ENCODE assay signal across 25 mouse cellular contexts in genomic region chrX:67283460-67283859, GRCm38 (mm10).
"Had no signal": no experiment of that assay in that cellular context is flagged by ENCODE, and none has a peak within 500 bp of the region (broad histone marks: within the 10 kb centered on the region; RNA-seq: fewer than 3 reads in every experiment).

No protein-coding gene starts in this region.

- H3K9ac ChIP-seq: heart, embryonic 13.5 days; heart, embryonic 15.5 days; hindbrain, embryonic 13.5 days; hindbrain, embryonic 15.5 days; limb, embryonic 12.5 days; liver, embryonic 13.5 days had no signal

- DNase-seq: gastrocnemius, postnatal 14 days; gastrocnemius, postnatal 36 days; heart, adult 11 months; heart, adult 2 months; heart, postnatal 14 days; heart, postnatal 36 days; kidney, adult 18-20 months; kidney, adult 8-10 months; kidney, postnatal 10 days; kidney, postnatal 25 days; kidney, postnatal 4 days; liver; liver, embryonic 13.5 days had no signal

- H3K4me2 ChIP-seq: heart, embryonic 11.5 days; heart, embryonic 13.5 days; heart, embryonic 15.5 days; hindbrain, embryonic 13.5 days; hindbrain, embryonic 15.5 days; limb, embryonic 12.5 days; liver, embryonic 11.5 days; liver, embryonic 13.5 days had no signal

- H3K9me3 ChIP-seq: heart, embryonic 13.5 days; heart, embryonic 15.5 days; hindbrain, embryonic 13.5 days; hindbrain, embryonic 15.5 days; limb, embryonic 10.5 days; limb, embryonic 12.5 days; liver, embryonic 13.5 days had no signal

- ATAC-seq: hindbrain, postnatal 0 days; intestine, embryonic 16.5 days had no signal

- H3K4me3 ChIP-seq: heart, adult 2 months; heart, embryonic 13.5 days; heart, embryonic 15.5 days; hindbrain, embryonic 13.5 days; hindbrain, embryonic 15.5 days; layer of hippocampus, adult 2 months; left cerebral cortex, adult 2 months; limb, embryonic 10.5 days; limb, embryonic 12.5 days; liver, embryonic 13.5 days had no signal

- H3K4me1 ChIP-seq: heart, embryonic 13.5 days; heart, embryonic 15.5 days; hindbrain, embryonic 13.5 days; hindbrain, embryonic 15.5 days; limb, embryonic 10.5 days; limb, embryonic 12.5 days; liver, embryonic 13.5 days had no signal

- H3K27me3 ChIP-seq: heart, embryonic 13.5 days; heart, embryonic 15.5 days; hindbrain, embryonic 13.5 days; hindbrain, embryonic 15.5 days; limb, embryonic 12.5 days; liver, embryonic 13.5 days had no signal

- H3K36me3 ChIP-seq: heart, embryonic 13.5 days; heart, embryonic 15.5 days; hindbrain, embryonic 13.5 days; hindbrain, embryonic 15.5 days; limb, embryonic 10.5 days; limb, embryonic 12.5 days; liver, embryonic 13.5 days had no signal

- H3K27ac ChIP-seq: heart, adult 2 months; heart, embryonic 13.5 days; heart, embryonic 15.5 days; hindbrain, embryonic 13.5 days; hindbrain, embryonic 15.5 days; hindbrain, postnatal 0 days; layer of hippocampus, adult 2 months; left cerebral cortex, adult 2 months; limb, embryonic 10.5 days; limb, embryonic 12.5 days; liver, embryonic 13.5 days had no signal
